Mouse (Mus musculus) heart, postnatal 0 days (tissue): ENCODE measurements around the gene Mitf. TPM values are rescaled to one million over a fixed set of nuclear protein-coding genes. Genes with fewer than 3 reads are reported as not detected.

Experiments used
- ATAC-seq: fragments of 200-750 bp; cut with Nextera tagmentation; 2 replicates; pipeline ENCODE4 v1.8.0; 2017; ENCODE audit warnings: low read depth, moderate number of reproducible peaks, moderate library complexity; ENCODE audit not compliant: insufficient read depth
- DNase-seq: peaks from one replicate; pipeline ENCODE4 v3.0.0-alpha.2; 2016; ENCODE audit warnings: low spot score
- H3K27ac ChIP-seq: fragments of 300-500 bp; sonication (generic); 2 replicates; pipeline ENCODE4 v1.5.1; 2014; ENCODE audit warnings: low read depth, mild to moderate bottlenecking
- H3K27me3 ChIP-seq: fragments of 300-500 bp; sonication (generic); 2 replicates; pipeline ENCODE4 v1.6.1; 2014; ENCODE audit warnings: low read length, mixed read lengths; ENCODE audit not compliant: control insufficient read depth, insufficient read depth
- H3K36me3 ChIP-seq: fragments of 300-500 bp; sonication (generic); replicated peaks from 2 replicates; pipeline ENCODE4 v1.6.1; 2014; ENCODE audit warnings: low read length, mixed read lengths; ENCODE audit not compliant: control insufficient read depth, insufficient read depth
- H3K4me1 ChIP-seq: fragments of 300-500 bp; sonication (generic); 2 replicates; pipeline ENCODE4 v1.6.1; 2014; ENCODE audit warnings: antibody characterized with exemption; ENCODE audit not compliant: control insufficient read depth, insufficient read depth
- H3K4me2 ChIP-seq: fragments of 300-500 bp; sonication (generic); 2 replicates; pipeline ENCODE4 v1.6.1; 2014; ENCODE audit warnings: low read depth, mild to moderate bottlenecking, low read length, moderate library complexity
- H3K4me3 ChIP-seq: fragments of 300-500 bp; sonication (generic); 2 replicates; pipeline ENCODE4 v1.5.1; 2014; ENCODE audit warnings: low read depth, low read length
- H3K9ac ChIP-seq: fragments of 300-500 bp; sonication (generic); replicated peaks from 2 replicates; pipeline ENCODE4 v1.6.1; 2014; ENCODE audit warnings: low read depth, low read length, mixed read lengths
- H3K9me3 ChIP-seq: fragments of 300-500 bp; sonication (generic); replicated peaks from 2 replicates; pipeline ENCODE4 v1.6.1; 2016; ENCODE audit warnings: low read length; ENCODE audit not compliant: control insufficient read depth
- CTCF ChIP-seq: IDR thresholded peaks from 2 replicates; pipeline ENCODE4 v1.5.1; 2016; ENCODE audit warnings: antibody characterized with exemption, control low read depth, low read depth
- EP300 ChIP-seq: IDR thresholded peaks from 2 replicates; pipeline ENCODE4 v1.6.1; 2016; ENCODE audit warnings: antibody characterized with exemption, low read depth
- WGBS: fragments of 180-500 bp; shearing (Covaris S2); extraction: QIAGEN DNeasy Blood & Tissue Kit; methylation state at CpG from one replicate; pipeline ENCODE4 v1.1.7; 2014; 5-methylcytosine and 5-hydroxymethylcytosine counted together
- polyA plus RNA-seq: library from polyadenylated mRNA; unstranded; fragments of >200 nt; fragmentation: Nextera tagmentation; extraction: Ambion mirVana; gene quantifications from 2 replicates; pipeline ENCODE4 v1.2.1, GENCODE M21; 2015
- total RNA-seq: library from RNA; depleted of rRNA; stranded (reverse); fragments of >200 nt; gene quantifications from 2 replicates; pipeline ENCODE4 v1.2.3, GENCODE M21; 2014; ENCODE audit warnings: low replicate concordance; rRNA removed

Gene Mitf
- total and polyA plus RNA-seq, 2 experiments from 2014 or later, result 26.2 to 94.1 TPM

GRCm38 (mm10) chr6:98047741-98048140, 240.9 kb downstream of the Mitf start:
- H3K4me3 ChIP-seq, result no peak overlapping the region
- no peak overlapping the region for H3K4me2 ChIP-seq
- H3K4me1 ChIP-seq, result no peaks in the 10 kb centered on the region
- WGBS, result 73% methylated on average over 6 of the region's 6 CpGs
- H3K36me3 ChIP-seq, result no peaks in the 10 kb centered on the region
- H3K9ac ChIP-seq, result no peak overlapping the region
- no peaks in the 10 kb centered on the region for H3K9me3 ChIP-seq
- TF ChIP-seq CTCF (no peak), EP300 (no peak)
- DNase-seq, result no peak
- no peak overlapping the region for H3K27ac ChIP-seq
- no peaks in the 10 kb centered on the region for H3K27me3 ChIP-seq
- ATAC-seq, result no peak

DNA sequence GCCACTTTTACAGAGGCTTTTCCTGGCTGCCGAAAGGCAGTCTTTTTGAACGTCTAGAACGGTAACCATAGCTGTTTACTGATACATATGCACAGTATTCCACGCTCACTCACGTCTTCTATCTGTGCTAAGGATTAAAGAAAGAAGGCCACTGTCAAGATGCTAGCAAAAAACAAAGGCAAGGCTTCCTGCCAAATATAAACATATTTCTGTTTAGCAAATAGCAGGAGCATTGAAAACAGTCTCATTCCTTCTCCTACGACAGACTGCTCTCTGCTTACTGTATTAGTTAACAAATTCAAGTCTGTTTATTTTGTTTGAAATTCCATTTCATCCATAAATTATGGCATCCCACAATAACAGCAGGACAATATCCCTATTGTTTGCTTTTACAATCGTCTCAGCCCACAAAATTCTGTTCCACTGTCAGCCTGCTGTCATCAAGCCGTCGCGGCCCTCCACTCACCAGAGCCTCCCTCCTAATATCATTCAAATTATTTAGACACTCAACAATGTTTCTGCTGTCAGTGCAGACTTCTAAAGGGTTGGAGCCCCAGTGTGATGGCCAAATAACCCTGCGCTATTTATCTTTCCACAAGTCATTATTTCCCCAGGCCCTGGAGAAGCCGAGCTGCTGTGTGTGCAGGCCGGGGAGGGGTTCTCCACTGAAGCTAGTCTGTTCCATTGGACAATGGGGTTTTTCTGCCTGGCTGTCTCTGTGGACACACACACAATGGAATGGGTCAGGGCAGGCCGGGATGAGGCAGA, 242.0 kb downstream of the Mitf start:
- 58% methylated on average over 14 of the region's 14 CpGs for WGBS
- no peak for ATAC-seq

DNA sequence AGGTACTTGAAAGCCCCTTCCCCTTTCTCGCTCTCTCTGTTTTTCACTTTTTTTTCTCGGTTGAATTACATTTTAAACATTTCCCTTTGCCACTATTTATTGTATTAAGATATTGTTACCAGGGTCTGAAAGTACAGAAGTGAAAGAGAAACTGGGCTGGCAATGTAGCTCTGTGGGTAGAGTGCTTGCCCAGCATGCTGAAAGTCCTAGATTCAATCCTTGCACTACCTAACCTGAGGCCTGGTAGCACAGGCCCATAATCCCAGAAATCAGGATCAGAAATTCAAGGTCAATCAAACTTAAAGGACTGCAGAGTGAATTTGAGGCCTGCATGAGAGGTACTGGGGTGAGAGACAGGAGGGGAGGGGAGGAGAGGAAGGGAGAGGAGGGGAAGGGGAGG, 242.7 kb downstream of the Mitf start:
- WGBS, result 78% methylated on average over 2 of the region's 2 CpGs
- no peak for ATAC-seq
- DNase-seq, result no peak
- Histone ChIP-seq H3K9ac (no peak overlapping the region), H3K27me3 (no peaks in the 10 kb centered on the region), H3K4me2 (no peak overlapping the region), H3K9me3 (no peaks in the 10 kb centered on the region), H3K36me3 (no peaks in the 10 kb centered on the region), H3K4me3 (no peak overlapping the region), H3K27ac (no peak overlapping the region), H3K4me1 (no peaks in the 10 kb centered on the region)
- TF ChIP-seq CTCF (no peak), EP300 (no peak)

More for the DNA sequence above, 242.0 kb downstream of the Mitf start:
- Histone ChIP-seq H3K36me3 (no peaks in the 10 kb centered on the region), H3K9me3 (no peaks in the 10 kb centered on the region), H3K4me3 (no peak overlapping the region), H3K9ac (no peak overlapping the region), H3K27me3 (no peaks in the 10 kb centered on the region), H3K4me2 (no peak overlapping the region), H3K27ac (no peak overlapping the region), H3K4me1 (no peaks in the 10 kb centered on the region)
- TF ChIP-seq CTCF (no peak), EP300 (no peak)
- DNase-seq, result no peak

- DNase-seq (no peak), ATAC-seq (no peak)
- no peak for TF ChIP-seq EP300
- TF ChIP-seq CTCF, result no peak
- no peaks in the 10 kb centered on the region for H3K36me3 ChIP-seq
- no peak overlapping the region for H3K4me3 ChIP-seq
- H3K27me3 ChIP-seq, result no peaks in the 10 kb centered on the region
- H3K4me1 ChIP-seq, result no peaks in the 10 kb centered on the region
- 84% methylated on average over 13 of the region's 13 CpGs for WGBS
- H3K9ac ChIP-seq, result no peak overlapping the region
- no peak overlapping the region for H3K27ac ChIP-seq
- no peaks in the 10 kb centered on the region for H3K9me3 ChIP-seq
- no peak overlapping the region for H3K4me2 ChIP-seq
Observed at GRCm38 (mm10) chr6:98061878-98062277, 255.0 kb downstream of the Mitf start.

- no peaks in the 10 kb centered on the region for H3K27me3 ChIP-seq
- H3K27ac ChIP-seq, result no peak overlapping the region
- DNase-seq, result no peak
- ATAC-seq, result no peak
- TF ChIP-seq EP300, result no peak
- H3K36me3 ChIP-seq, result no peaks in the 10 kb centered on the region
- H3K4me3 ChIP-seq, result no peak overlapping the region
- H3K9ac ChIP-seq, result no peak overlapping the region
- H3K4me2 ChIP-seq, result no peak overlapping the region
- 29% methylated on average over 5 of the region's 5 CpGs for WGBS
- H3K4me1 ChIP-seq, result no peaks in the 10 kb centered on the region
- no peaks in the 10 kb centered on the region for H3K9me3 ChIP-seq
Observed at GRCm38 (mm10) chr6:98064926-98065325, 258.1 kb downstream of the Mitf start.

GRCm38 (mm10) chr6:98066420-98066819, 259.6 kb downstream of the Mitf start:
- no peak overlapping the region for H3K27ac ChIP-seq
- H3K27me3 ChIP-seq, result no peaks in the 10 kb centered on the region
- H3K9ac ChIP-seq, result no peak overlapping the region
- TF ChIP-seq CTCF, result no peak
- no peak for TF ChIP-seq EP300
- no peak for ATAC-seq
- no peak overlapping the region for H3K4me3 ChIP-seq
- 76% methylated on average over 4 of the region's 4 CpGs for WGBS
- no peaks in the 10 kb centered on the region for H3K9me3 ChIP-seq
- no peaks in the 10 kb centered on the region for H3K4me1 ChIP-seq
- H3K4me2 ChIP-seq, result no peak overlapping the region
- no peak for DNase-seq
- no peaks in the 10 kb centered on the region for H3K36me3 ChIP-seq

Other genes with a start within 250 kb of the Mitf start
- 19.0 and 30.8 TPM in 2 replicates for gene Frmd4b, start 189.5 kb upstream of the Mitf start, total RNA-seq
- 6.2 and 6.6 TPM in 2 replicates for gene Frmd4b, start 189.5 kb upstream of the Mitf start, polyA plus RNA-seq